Mouse (Mus musculus) lung, embryonic 15.5 days (tissue): ENCODE data around the gene Gm20696. TPM values are rescaled to one million over a fixed set of nuclear protein-coding genes. Genes with fewer than 3 reads are reported as not detected.

Experiments used
- ATAC-seq: fragments of 200-750 bp; cut with Nextera tagmentation; 2 replicates; pipeline ENCODE4 v1.8.0; 2017; ENCODE audit warnings: moderate number of reproducible peaks, borderline replicate concordance; ENCODE audit not compliant: low FRiP score, low TSS enrichment; ENCODE audit errors: extremely low read depth
- H3K27ac ChIP-seq: fragments of 300-500 bp; sonication (generic); 2 replicates; pipeline ENCODE4 v1.5.1; 2015; ENCODE audit warnings: moderate library complexity, mild to moderate bottlenecking, inconsistent platforms
- H3K27me3 ChIP-seq: fragments of 300-500 bp; sonication (generic); 2 replicates; pipeline ENCODE4 v1.6.1; 2015; ENCODE audit warnings: inconsistent platforms
- H3K36me3 ChIP-seq: fragments of 300-500 bp; sonication (generic); 2 replicates; pipeline ENCODE4 v1.6.1; 2015; ENCODE audit warnings: inconsistent platforms
- H3K4me1 ChIP-seq: fragments of 300-500 bp; sonication (generic); 2 replicates; pipeline ENCODE4 v1.6.1; 2015; ENCODE audit warnings: inconsistent platforms
- H3K4me2 ChIP-seq: fragments of 300-500 bp; sonication (generic); 2 replicates; pipeline ENCODE4 v1.6.1; 2015; ENCODE audit warnings: inconsistent platforms, mild to moderate bottlenecking, moderate library complexity
- H3K4me3 ChIP-seq: fragments of 300-500 bp; sonication (generic); 2 replicates; pipeline ENCODE4 v1.5.1; 2015; ENCODE audit warnings: mild to moderate bottlenecking, inconsistent platforms
- H3K9ac ChIP-seq: fragments of 300-500 bp; sonication (generic); 2 replicates; pipeline ENCODE4 v1.6.1; 2015; ENCODE audit warnings: inconsistent platforms
- H3K9me3 ChIP-seq: fragments of 300-500 bp; sonication (generic); 2 replicates; pipeline ENCODE4 v1.6.1; 2016; ENCODE audit warnings: inconsistent platforms
- WGBS: fragments of 180-500 bp; shearing (Covaris S2); methylation state at CpG from one replicate; pipeline ENCODE4 v1.1.7; 2015; 5-methylcytosine and 5-hydroxymethylcytosine counted together
- polyA plus RNA-seq: library from polyadenylated mRNA; unstranded; fragments of >200 nt; fragmentation: Nextera tagmentation; extraction: Ambion mirVana; gene quantifications from 2 replicates; pipeline ENCODE4 v1.2.1, GENCODE M21; 2015

The Gm20696 gene
- 3.5 and 3.8 TPM in 2 replicates for polyA plus RNA-seq

GRCm38 (mm10) chr6:99666318-99667171, at the start of gene Gm20696, which contains the start of gene Eif4e3:
Gene Gm20696 (minus strand): TSS chr6:99666797.
Gene Eif4e3 (minus strand): TSS chr6:99666771.
- peak; percentile 89 for ATAC-seq
- H3K9ac ChIP-seq: peak within 1 kb of the TSS; percentile 75
- H3K27me3 ChIP-seq: no peaks in the 10 kb centered on the region
- H3K4me3 ChIP-seq: peak within 1 kb of the TSS; percentile 83
- peak within 1 kb of the TSS; percentile 87 for H3K4me2 ChIP-seq
- no peaks in the 10 kb centered on the region for H3K36me3 ChIP-seq
- H3K9me3 ChIP-seq: no peaks in the 10 kb centered on the region
- H3K4me1 ChIP-seq: peaks cover 17% of the 10 kb centered on the region
- WGBS: under 1% methylated on average over 64 of the region's 75 CpGs
- peak within 1 kb of the TSS; percentile 77 for H3K27ac ChIP-seq

- Histone ChIP-seq H3K4me1 (no peaks in the 10 kb centered on the region), H3K27ac (no peak overlapping the region), H3K9me3 (no peaks in the 10 kb centered on the region), H3K4me3 (no peak overlapping the region), H3K36me3 (no peaks in the 10 kb centered on the region), H3K4me2 (no peak overlapping the region), H3K9ac (no peak overlapping the region), H3K27me3 (no peaks in the 10 kb centered on the region)
- WGBS: 65% methylated on average over 6 of the region's 6 CpGs
- ATAC-seq: no peak
Measured at GRCm38 (mm10) chr6:99715913-99716312, 49.3 kb upstream of the Gm20696 start.

- Histone ChIP-seq H3K36me3 (no peaks in the 10 kb centered on the region), H3K4me1 (no peaks in the 10 kb centered on the region), H3K27ac (no peak overlapping the region), H3K4me2 (no peak overlapping the region), H3K4me3 (no peak overlapping the region), H3K9me3 (no peaks in the 10 kb centered on the region), H3K27me3 (no peaks in the 10 kb centered on the region), H3K9ac (no peak overlapping the region)
- WGBS: 59% methylated on average over 6 of the region's 6 CpGs
- no peak for ATAC-seq
Measured at GRCm38 (mm10) chr6:99715191-99715590, 48.6 kb upstream of the Gm20696 start.

- Histone ChIP-seq H3K36me3 (no peaks in the 10 kb centered on the region), H3K4me2 (no peak overlapping the region), H3K27me3 (no peaks in the 10 kb centered on the region), H3K9me3 (no peaks in the 10 kb centered on the region), H3K9ac (no peak overlapping the region), H3K27ac (no peak overlapping the region), H3K4me1 (no peaks in the 10 kb centered on the region), H3K4me3 (no peak overlapping the region)
- ATAC-seq: no peak
- WGBS: 84% methylated on average over 5 of the region's 5 CpGs
Measured at GRCm38 (mm10) chr6:99713256-99713655, 46.7 kb upstream of the Gm20696 start.

GRCm38 (mm10) chr6:99711576-99712101, 45.0 kb upstream of the Gm20696 start:
- 61% methylated on average over 11 of the region's 11 CpGs for WGBS

GRCm38 (mm10) chr6:99700484-99700883, 33.9 kb upstream of the Gm20696 start:
- Histone ChIP-seq H3K9ac (no peak overlapping the region), H3K4me1 (no peaks in the 10 kb centered on the region), H3K4me2 (no peak overlapping the region), H3K9me3 (no peaks in the 10 kb centered on the region), H3K36me3 (no peaks in the 10 kb centered on the region), H3K27ac (no peak overlapping the region), H3K4me3 (no peak overlapping the region), H3K27me3 (peaks cover 8% of the 10 kb centered on the region; the same call in 1 of the 2 replicates)
- WGBS: 54% methylated on average over 3 of the region's 3 CpGs
- no peak for ATAC-seq

More at GRCm38 (mm10) chr6:99711576-99712101, 45.0 kb upstream of the Gm20696 start:
- Histone ChIP-seq H3K4me1 (peaks cover 5% of the 10 kb centered on the region; the same call in 1 of the 2 replicates), H3K4me2 (no peak overlapping the region), H3K27me3 (no peaks in the 10 kb centered on the region), H3K36me3 (no peaks in the 10 kb centered on the region), H3K27ac (no peak overlapping the region), H3K4me3 (no peak overlapping the region), H3K9me3 (no peaks in the 10 kb centered on the region), H3K9ac (no peak overlapping the region)
- ATAC-seq: no peak

DNA sequence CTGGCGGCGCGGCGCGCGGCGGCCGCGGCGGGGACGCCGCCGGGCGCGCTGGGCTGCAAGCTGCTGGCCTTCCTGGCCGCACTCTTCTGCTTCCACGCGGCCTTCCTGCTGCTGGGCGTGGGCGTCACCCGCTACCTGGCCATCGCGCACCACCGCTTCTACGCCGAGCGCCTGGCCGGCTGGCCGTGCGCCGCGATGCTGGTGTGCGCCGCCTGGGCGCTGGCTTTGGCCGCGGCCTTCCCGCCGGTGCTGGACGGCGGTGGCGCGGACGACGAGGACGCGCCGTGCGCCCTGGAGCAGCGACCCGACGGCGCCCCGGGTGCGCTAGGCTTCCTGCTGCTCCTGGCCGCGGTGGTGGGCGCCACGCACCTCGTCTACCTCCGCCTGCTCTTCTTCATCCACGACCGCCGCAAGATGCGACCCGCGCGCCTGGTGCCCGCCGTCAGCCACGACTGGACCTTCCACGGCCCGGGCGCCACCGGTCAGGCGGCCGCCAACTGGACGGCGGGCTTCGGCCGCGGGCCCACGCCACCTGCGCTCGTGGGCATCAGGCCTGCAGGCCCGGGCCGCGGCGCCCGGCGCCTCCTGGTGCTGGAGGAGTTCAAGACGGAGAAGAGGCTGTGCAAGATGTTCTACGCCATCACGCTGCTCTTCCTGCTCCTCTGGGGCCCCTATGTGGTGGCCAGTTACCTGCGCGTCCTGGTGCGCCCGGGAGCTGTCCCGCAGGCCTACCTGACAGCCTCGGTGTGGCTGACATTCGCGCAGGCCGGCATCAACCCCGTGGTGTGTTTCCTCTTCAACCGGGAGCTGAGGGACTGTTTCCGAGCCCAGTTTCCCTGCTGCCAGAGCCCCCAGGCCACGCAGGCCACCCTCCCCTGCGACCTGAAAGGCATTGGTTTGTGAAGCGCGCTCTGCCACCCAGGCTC, 26.6 kb upstream of the Gm20696 start:
- peak; percentile 31; the same call in 1 of the 2 replicates for ATAC-seq
- peak overlapping the region; percentile 84 for H3K4me3 ChIP-seq
- peaks cover 45% of the 10 kb centered on the region for H3K27me3 ChIP-seq
- H3K9ac ChIP-seq: peak overlapping the region; percentile 77
- H3K27ac ChIP-seq: no peak overlapping the region
- H3K36me3 ChIP-seq: no peaks in the 10 kb centered on the region
- H3K4me2 ChIP-seq: peak overlapping the region; percentile 89
- WGBS: under 1% methylated on average over 96 of the region's 110 CpGs
- H3K4me1 ChIP-seq: peaks cover 14% of the 10 kb centered on the region
- no peaks in the 10 kb centered on the region for H3K9me3 ChIP-seq

DNA sequence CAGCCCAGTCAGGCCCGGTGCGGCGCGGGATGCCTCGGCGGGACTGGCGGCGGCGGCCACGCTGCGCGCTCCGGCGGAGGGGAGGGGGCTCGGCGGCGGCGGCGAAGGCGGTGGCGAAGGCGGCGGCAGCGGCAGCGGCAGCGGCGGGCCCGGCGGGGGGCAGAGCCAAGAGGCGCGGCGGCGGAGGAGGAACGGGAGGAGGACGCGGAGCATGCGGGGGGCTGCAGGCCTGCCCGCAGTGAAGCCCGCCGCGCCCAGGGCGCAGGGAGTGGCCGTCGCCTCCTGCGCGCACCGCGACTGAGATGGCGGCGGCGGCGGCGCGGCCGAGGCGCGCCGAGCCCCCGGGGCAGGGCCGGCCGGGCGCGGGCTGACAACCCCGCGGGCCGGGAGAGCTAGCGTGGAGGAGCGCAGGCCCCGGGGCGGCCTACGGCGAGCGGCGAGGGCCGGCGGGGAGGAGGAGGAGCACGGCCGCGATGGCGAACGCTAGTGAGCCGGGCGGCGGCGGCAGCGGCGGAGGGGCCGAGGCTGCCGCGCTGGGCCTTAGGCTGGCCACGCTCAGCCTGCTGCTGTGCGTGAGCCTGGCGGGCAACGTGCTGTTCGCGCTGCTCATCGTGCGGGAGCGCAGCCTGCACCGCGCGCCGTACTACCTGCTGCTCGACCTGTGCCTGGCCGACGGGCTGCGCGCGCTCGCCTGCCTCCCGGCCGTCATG, 25.8 kb upstream of the Gm20696 start, which contains the start of gene Gpr27:
TSS of gene Gpr27 (plus strand) at position 474 of the 710 bp plus-strand sequence.
- Histone ChIP-seq H3K9me3 (no peaks in the 10 kb centered on the region), H3K27me3 (peaks cover 45% of the 10 kb centered on the region), H3K27ac (peak within 1 kb of the TSS; percentile 19; the same call in 1 of the 2 replicates), H3K9ac (peak within 1 kb of the TSS; percentile 77), H3K4me2 (peak within 1 kb of the TSS; percentile 89), H3K4me3 (peak within 1 kb of the TSS; percentile 84), H3K4me1 (peaks cover 14% of the 10 kb centered on the region), H3K36me3 (no peaks in the 10 kb centered on the region)
- ATAC-seq: peak; percentile 79
- under 1% methylated on average over 80 of the region's 112 CpGs for WGBS

- peaks cover 40% of the 10 kb centered on the region for H3K27me3 ChIP-seq
- peak overlapping the region; percentile 84 for H3K4me3 ChIP-seq
- no peaks in the 10 kb centered on the region for H3K9me3 ChIP-seq
- H3K36me3 ChIP-seq: no peaks in the 10 kb centered on the region
- H3K4me2 ChIP-seq: peak overlapping the region; percentile 89
- peaks cover 14% of the 10 kb centered on the region for H3K4me1 ChIP-seq
- peak overlapping the region; percentile 77 for H3K9ac ChIP-seq
- 5% methylated on average over 25 of the region's 25 CpGs for WGBS
- peak; percentile 17; the same call in 1 of the 2 replicates for ATAC-seq
- H3K27ac ChIP-seq: peak overlapping the region; percentile 19; the same call in 1 of the 2 replicates
Measured at GRCm38 (mm10) chr6:99691666-99692205, 25.1 kb upstream of the Gm20696 start.

- H3K27ac ChIP-seq: no peak overlapping the region
- peaks cover 27% of the 10 kb centered on the region for H3K27me3 ChIP-seq
- H3K9me3 ChIP-seq: no peaks in the 10 kb centered on the region
- no peak overlapping the region for H3K4me2 ChIP-seq
- H3K9ac ChIP-seq: no peak overlapping the region
- no peak overlapping the region for H3K4me3 ChIP-seq
- H3K36me3 ChIP-seq: no peaks in the 10 kb centered on the region
- no peak for ATAC-seq
- 76% methylated on average over 6 of the region's 6 CpGs for WGBS
- peaks cover 7% of the 10 kb centered on the region for H3K4me1 ChIP-seq
Measured at GRCm38 (mm10) chr6:99688513-99688912, 21.9 kb upstream of the Gm20696 start.
